Mouse (Mus musculus) CH12.LX (cell line): ENCODE data around the gene Ift81. TPM values are rescaled to one million over a fixed set of nuclear protein-coding genes. Genes with fewer than 3 reads are reported as not detected.

ENCODE experiments used
- DNase-seq: peaks from one replicate; pipeline ENCODE4 v3.0.0-alpha.2; 2013; ENCODE audit errors: extremely low read depth
- H3K27ac ChIP-seq: 2 replicates; pipeline ENCODE4 v1.5.1; 2012; ENCODE audit warnings: low read depth, mild to moderate bottlenecking, control low read depth, moderate library complexity; ENCODE audit not compliant: insufficient read depth
- H3K27me3 ChIP-seq: replicated peaks from 2 replicates; pipeline ENCODE3; 2012; ENCODE audit warnings: inconsistent platforms
- H3K36me3 ChIP-seq, 2 experiments: replicated peaks in 1 of 2; 2 replicates each; pipeline versions ENCODE3 to v1.6.1; 2012; ENCODE audit warnings: inconsistent platforms in 1 of 2, low read length in 1 of 2, mild to moderate bottlenecking in 1 of 2, mixed read lengths in 1 of 2, moderate library complexity in 1 of 2; ENCODE audit not compliant: control insufficient read depth in 1 of 2, insufficient read depth in 1 of 2
- H3K4me1 ChIP-seq, 2 experiments: 2 replicates each; pipeline ENCODE4 v1.6.1; 2012; ENCODE audit warnings: inconsistent platforms in 1 of 2, moderate library complexity in 1 of 2; ENCODE audit not compliant: insufficient read depth in 2 of 2, control insufficient read depth in 1 of 2
- H3K4me2 ChIP-seq: 2 replicates; pipeline ENCODE4 v1.6.1; 2012; ENCODE audit warnings: low read depth, mild to moderate bottlenecking, control low read depth; ENCODE audit not compliant: poor library complexity, insufficient read depth, severe bottlenecking
- H3K4me3 ChIP-seq, 3 experiments: fragments of 150-350 bp in 1 of 3; sonication (generic) in 1 of 3; replicated peaks in 1 of 3; 2 replicates each; pipeline versions ENCODE3 to v1.5.1; 2011 to 2012; ENCODE audit warnings: low read depth in 2 of 3, low read length in 2 of 3, mild to moderate bottlenecking in 2 of 3, moderate library complexity in 2 of 3, control low read depth in 1 of 3, improper control_type of control experiment in 1 of 3, inconsistent platforms in 1 of 3, mixed read lengths in 1 of 3; ENCODE audit not compliant: poor library complexity in 1 of 3
- H3K79me2 ChIP-seq: replicated peaks from 2 replicates; pipeline ENCODE4 v1.6.1; 2012; ENCODE audit warnings: mild to moderate bottlenecking, moderate library complexity; ENCODE audit not compliant: control insufficient read depth, poor library complexity, insufficient read depth, severe bottlenecking; ENCODE audit errors: extremely low read depth
- H3K9ac ChIP-seq: 2 replicates; pipeline ENCODE4 v1.6.1; 2012; ENCODE audit warnings: low read depth, mild to moderate bottlenecking, control low read depth, moderate library complexity; ENCODE audit not compliant: insufficient read depth
- H3K9me3 ChIP-seq: replicated peaks from 2 replicates; pipeline ENCODE3; 2012; ENCODE audit warnings: low read length, inconsistent platforms, mixed read lengths
- E2F4 ChIP-seq: IDR thresholded peaks from 2 replicates; pipeline ENCODE4 v1.6.1; 2011; ENCODE audit warnings: low read depth, low read length, improper control_type of control experiment; ENCODE audit not compliant: insufficient replicate concordance
- EP300 ChIP-seq: IDR thresholded peaks from 2 replicates; pipeline ENCODE4 v1.6.1; 2011; ENCODE audit warnings: low read length, improper control_type of control experiment
- GABPA ChIP-seq: IDR thresholded peaks from 2 replicates; pipeline ENCODE4 v1.6.1; 2012; ENCODE audit warnings: low read depth, low read length, improper control_type of control experiment, inconsistent platforms; ENCODE audit not compliant: insufficient replicate concordance
- HCFC1 ChIP-seq: IDR thresholded peaks from 2 replicates; pipeline ENCODE4 v1.6.1; 2012; ENCODE audit warnings: low read depth, mild to moderate bottlenecking, inconsistent platforms, low read length, improper control_type of control experiment
- IRF4 ChIP-seq: IDR thresholded peaks from 2 replicates; pipeline ENCODE4 v1.6.1; 2014; ENCODE audit warnings: low read depth, mild to moderate bottlenecking, inconsistent platforms, low read length, improper control_type of control experiment
- MAX ChIP-seq: IDR thresholded peaks from 2 replicates; pipeline ENCODE4 v1.6.1; 2011; ENCODE audit warnings: low read length, improper control_type of control experiment
- MXI1 ChIP-seq: IDR thresholded peaks from 2 replicates; pipeline ENCODE4 v1.6.1; 2011; ENCODE audit warnings: mild to moderate bottlenecking, low read depth, low read length, improper control_type of control experiment
- MYC ChIP-seq: IDR thresholded peaks from 2 replicates; pipeline ENCODE4 v1.6.1; 2011; ENCODE audit warnings: low read depth, mild to moderate bottlenecking, improper control_type of control experiment, low read length
- NELFE ChIP-seq: IDR thresholded peaks from 2 replicates; pipeline ENCODE4 v1.6.1; 2011; ENCODE audit warnings: low read depth, low read length, improper control_type of control experiment
- NRF1 ChIP-seq: IDR thresholded peaks from 2 replicates; pipeline ENCODE4 v1.6.1; 2014; ENCODE audit warnings: low read depth, mild to moderate bottlenecking, inconsistent platforms, low read length, improper control_type of control experiment, moderate library complexity
- POLR2A ChIP-seq: IDR thresholded peaks from 2 replicates; pipeline ENCODE4 v1.6.1; 2011; ENCODE audit warnings: low read depth, mild to moderate bottlenecking, improper control_type of control experiment, low read length
- RAD21 ChIP-seq: IDR thresholded peaks from 2 replicates; pipeline ENCODE4 v1.6.1; 2011; ENCODE audit warnings: low read depth, mild to moderate bottlenecking, low read length, improper control_type of control experiment, moderate library complexity
- RCOR1 ChIP-seq: conservative IDR thresholded peaks from 2 replicates; pipeline ENCODE4 v1.6.1; 2012; ENCODE audit warnings: low read depth, mild to moderate bottlenecking, inconsistent platforms, low read length, improper control_type of control experiment
- SIN3A ChIP-seq: IDR thresholded peaks from 2 replicates; pipeline ENCODE4 v1.6.1; 2012; ENCODE audit warnings: low read length, improper control_type of control experiment, inconsistent platforms
- SMC3 ChIP-seq: IDR thresholded peaks from 2 replicates; pipeline ENCODE4 v1.6.1; 2011; ENCODE audit warnings: low read depth, low read length, improper control_type of control experiment
- TCF12 ChIP-seq: IDR thresholded peaks from 2 replicates; pipeline ENCODE4 v1.6.1; 2014; ENCODE audit warnings: low read depth, mild to moderate bottlenecking, inconsistent platforms, low read length, improper control_type of control experiment
- USF2 ChIP-seq: conservative IDR thresholded peaks from 2 replicates; pipeline ENCODE4 v1.6.1; 2011; ENCODE audit warnings: low read depth, low read length, improper control_type of control experiment
- ZKSCAN1 ChIP-seq: IDR thresholded peaks from 2 replicates; pipeline ENCODE4 v1.6.1; 2012; ENCODE audit warnings: low read depth, inconsistent platforms, low read length, improper control_type of control experiment, borderline replicate concordance
- ZMIZ1 ChIP-seq: IDR thresholded peaks from 2 replicates; pipeline ENCODE4 v1.6.1; 2012; ENCODE audit warnings: low read depth, mild to moderate bottlenecking, inconsistent platforms, low read length, improper control_type of control experiment
- dilution Hi-C: fragments of 300-500 bp; cut with MboI; formaldehyde crosslinking; loops from 2 replicates; pipeline ENCODE4 v1.14.3; 2020; ENCODE audit warnings: low sequenced_read_pairs; ENCODE audit not compliant: extremely low pct_unique_long_range_greater_than_20kb, extremely low pct_ligation_motif_present
- in situ Hi-C: fragments of 300-500 bp; cut with MboI; formaldehyde crosslinking; loops from 3 replicates; pipeline ENCODE4 v1.14.3; 2019; ENCODE audit warnings: low sequenced_read_pairs, low pct_ligation_motif_present, low pct_unique_long_range_greater_than_20kb, mixed read lengths
- polyA plus RNA-seq: library from polyadenylated mRNA; unstranded; fragments of >175 nt; gene quantifications from 2 replicates; pipeline ENCODE4 v1.2.1, GENCODE M21; 2012; ENCODE audit warnings: low read depth; ENCODE audit not compliant: insufficient read length
- total RNA-seq, 2 experiments: library from RNA; depleted of rRNA; stranded (reverse); fragments of 300-350 nt in 1 of 2; fragments of >200 nt in 1 of 2; gene quantifications; 2 replicates each; pipeline ENCODE4 v1.2.3; 2012 to 2014

Gene Ift81
- total and polyA plus RNA-seq, 3 experiments, result 3.1 to 5.0 (median 4.1) TPM

DNA sequence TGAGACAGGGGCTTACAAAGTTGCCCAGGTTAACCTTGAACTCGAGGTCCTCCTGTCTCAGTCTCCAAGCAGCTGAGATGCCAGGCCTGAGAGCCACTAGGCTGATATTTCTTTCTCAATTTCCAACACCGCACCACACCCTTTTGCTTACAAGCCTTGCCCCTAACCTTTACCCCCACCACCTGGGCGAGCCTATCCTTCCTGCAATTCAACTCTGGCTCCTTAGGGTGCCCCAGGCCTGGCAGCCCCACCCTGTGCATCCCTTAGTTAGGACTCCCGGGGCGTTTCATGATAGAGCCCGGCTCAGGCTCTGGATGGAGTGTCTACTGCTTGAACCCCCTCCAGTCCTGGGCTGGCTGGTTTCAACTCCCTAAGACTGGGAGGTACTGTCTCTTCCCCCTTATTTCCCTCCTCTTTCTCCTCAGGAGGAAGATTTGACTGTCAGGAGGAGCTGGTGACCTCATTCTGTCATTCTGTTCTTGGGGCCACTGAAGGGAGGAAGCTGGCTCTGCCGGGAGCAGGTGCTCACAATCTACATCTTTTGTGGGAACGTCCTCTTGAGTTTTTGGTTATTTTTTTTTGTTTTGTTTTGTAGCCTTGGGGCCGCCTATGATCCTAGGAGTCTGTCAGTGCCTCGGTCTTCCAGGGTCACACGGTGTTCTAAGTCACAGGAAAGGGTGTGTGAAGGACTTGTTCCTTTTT lies 98.1 kb downstream of the Ift81 start:
- Histone ChIP-seq H3K9ac (no peak overlapping the region), H3K9me3 (no peaks in the 10 kb centered on the region), H3K36me3 (no peaks in the 10 kb centered on the region), H3K4me3 (no peak overlapping the region), H3K27ac (no peak overlapping the region), H3K27me3 (no peaks in the 10 kb centered on the region), H3K79me2 (no peaks in the 10 kb centered on the region), H3K4me2 (no peak overlapping the region)
- no peak for DNase-seq
- dilution Hi-C loops, result no loop called here
- in situ Hi-C loops, result loop anchor here (25.0 kb wide), 1 partner anchor 96 kb away; the partner anchor contains the start of gene Ift81
- no peak for TF ChIP-seq MAX
- no peak for TF ChIP-seq NELFE
- TF ChIP-seq RAD21, result no peak
- no peak for TF ChIP-seq RCOR1
- TF ChIP-seq TCF12, result no peak
- TF ChIP-seq MYC, result no peak
- no peak for TF ChIP-seq ZKSCAN1
- no peak for TF ChIP-seq E2F4
- no peak for TF ChIP-seq USF2
- no peak for TF ChIP-seq MXI1
- TF ChIP-seq, all 38 proteins: peak for 0
- H3K4me1 ChIP-seq, result peaks cover 3 to 29% of the 10 kb centered on the region in 2 experiments; a peak in 3 of 4 replicates

DNA sequence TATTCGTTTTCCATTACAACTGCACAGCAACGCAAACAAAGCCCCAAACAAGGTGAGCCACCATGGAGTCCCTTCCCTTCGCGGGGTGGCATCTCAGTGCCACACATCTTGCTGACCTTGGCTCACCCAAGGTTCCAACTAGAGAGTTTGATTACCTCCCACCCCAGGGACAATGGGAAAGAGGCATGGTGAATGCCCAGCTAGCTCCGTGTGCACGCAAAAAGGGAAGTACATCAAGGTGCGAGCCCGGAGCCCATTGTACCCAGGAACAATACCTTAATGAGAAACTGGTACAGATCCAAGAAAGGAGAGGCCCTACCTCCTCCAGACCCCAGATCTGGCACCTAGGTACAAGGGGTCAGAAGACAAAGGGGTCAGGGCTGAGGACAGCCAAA lies 100.2 kb downstream of the Ift81 start:
- H3K4me2 ChIP-seq, result no peak overlapping the region

More for the DNA sequence above, 100.2 kb downstream of the Ift81 start:
- in situ Hi-C loops (loop anchor here (25.0 kb wide), 1 partner anchor 98 kb away; the partner anchor contains the start of gene Ift81), dilution Hi-C loops (no loop called here)
- TF ChIP-seq HCFC1, result no peak
- no peak for TF ChIP-seq USF2
- no peak for TF ChIP-seq SMC3
- no peak for TF ChIP-seq POLR2A
- no peak for TF ChIP-seq SIN3A
- TF ChIP-seq MYC, result no peak
- TF ChIP-seq GABPA, result no peak
- no peak for TF ChIP-seq NRF1
- no peak for TF ChIP-seq TCF12
- TF ChIP-seq IRF4, result no peak
- TF ChIP-seq EP300, result no peak
- no peak for TF ChIP-seq ZMIZ1
- H3K9ac ChIP-seq, result no peak overlapping the region
- no peaks in the 10 kb centered on the region for H3K9me3 ChIP-seq
- H3K36me3 ChIP-seq, result no peaks in the 10 kb centered on the region
- DNase-seq, result no peak
- no peaks in the 10 kb centered on the region for H3K79me2 ChIP-seq
- H3K4me1 ChIP-seq, result peaks cover 7 to 23% of the 10 kb centered on the region in 2 experiments
- H3K4me3 ChIP-seq, result no peak overlapping the region
- H3K27me3 ChIP-seq, result no peaks in the 10 kb centered on the region
- H3K27ac ChIP-seq, result no peak overlapping the region
